Mouse (Mus musculus) heart, embryonic 12.5 days (tissue): Measurements from ENCODE around the gene Oprm1. TPM values are rescaled to one million over a fixed set of nuclear protein-coding genes. Genes with fewer than 3 reads are reported as not detected.
"Not testable (repeated sequence)": the region's sequence is repeated elsewhere in the genome, so short reads cannot be mapped to it uniquely, and the experiment has no call there.

ENCODE experiments used
- ATAC-seq: fragments of 200-750 bp; cut with Nextera tagmentation; 2 replicates; pipeline ENCODE4 v1.8.0; 2017; ENCODE audit warnings: moderate TSS enrichment, moderate library complexity; ENCODE audit not compliant: insufficient number of reproducible peaks, low FRiP score
- H3K27ac ChIP-seq: fragments of 300-500 bp; sonication (generic); 2 replicates; pipeline ENCODE4 v1.5.1; 2016; ENCODE audit warnings: mild to moderate bottlenecking, moderate library complexity; ENCODE audit not compliant: poor library complexity, severe bottlenecking
- H3K27me3 ChIP-seq: fragments of 300-500 bp; sonication (generic); replicated peaks from 2 replicates; pipeline ENCODE4 v1.6.1; 2016; ENCODE audit warnings: mild to moderate bottlenecking, moderate library complexity
- H3K36me3 ChIP-seq: fragments of 300-500 bp; sonication (generic); 2 replicates; pipeline ENCODE4 v1.6.1; 2016; ENCODE audit warnings: mild to moderate bottlenecking, moderate library complexity
- H3K4me1 ChIP-seq: fragments of 300-500 bp; sonication (generic); replicated peaks from 2 replicates; pipeline ENCODE4 v1.6.1; 2016; ENCODE audit warnings: mild to moderate bottlenecking
- H3K4me2 ChIP-seq: fragments of 300-500 bp; sonication (generic); 2 replicates; pipeline ENCODE4 v1.6.1; 2016; ENCODE audit warnings: mild to moderate bottlenecking, moderate library complexity
- H3K4me3 ChIP-seq: fragments of 300-500 bp; sonication (generic); 2 replicates; pipeline ENCODE4 v1.5.1; 2016; ENCODE audit warnings: mild to moderate bottlenecking
- H3K9ac ChIP-seq: fragments of 300-500 bp; sonication (generic); 2 replicates; pipeline ENCODE4 v1.6.1; 2016; ENCODE audit warnings: mild to moderate bottlenecking, moderate library complexity
- H3K9me3 ChIP-seq: fragments of 300-500 bp; sonication (generic); replicated peaks from 2 replicates; pipeline ENCODE4 v1.6.1; 2016; ENCODE audit warnings: mild to moderate bottlenecking, moderate library complexity
- WGBS: fragments of 180-500 bp; shearing (Covaris S2); methylation state at CpG from one replicate; pipeline ENCODE4 v1.1.7; 2016; 5-methylcytosine and 5-hydroxymethylcytosine counted together
- polyA plus RNA-seq: library from polyadenylated mRNA; unstranded; fragments of >200 nt; fragmentation: Nextera tagmentation; extraction: Ambion mirVana; gene quantifications from 2 replicates; pipeline ENCODE4 v1.2.1, GENCODE M21; 2016

Gene Oprm1
- polyA plus RNA-seq, 1 experiment from 2014 or later, result not detected

DNA sequence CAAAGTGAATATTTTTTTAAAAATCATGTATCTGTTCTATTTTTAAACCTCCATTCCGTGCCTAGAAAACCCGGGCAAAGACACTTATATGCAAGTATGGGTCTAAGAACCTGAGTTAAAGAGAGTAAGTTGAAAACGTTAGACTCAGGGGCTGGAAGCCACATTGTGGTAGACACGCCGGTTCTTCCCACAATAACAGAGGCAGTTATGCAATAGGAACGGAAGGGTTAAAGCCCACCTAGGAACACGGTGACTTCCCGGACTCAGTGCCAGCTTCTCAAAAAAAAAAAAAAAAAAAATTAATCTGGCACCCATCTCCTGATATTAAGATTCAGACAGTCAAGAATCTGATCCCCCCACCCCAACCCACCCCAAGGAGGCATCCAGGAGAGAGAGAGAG, 221.5 kb downstream of the Oprm1 start:
- H3K4me2 ChIP-seq, result peak overlapping the region; percentile 53
- no peaks in the 10 kb centered on the region for H3K4me1 ChIP-seq
- WGBS, result 54% methylated on average over 8 of the region's 8 CpGs
- H3K27me3 ChIP-seq, result no peaks in the 10 kb centered on the region
- no peak overlapping the region for H3K9ac ChIP-seq
- H3K4me3 ChIP-seq, result 0 out of 2 replicates have a peak overlapping the region, but pooled peaks have one; percentile 15
- H3K9me3 ChIP-seq, result no peaks in the 10 kb centered on the region
- ATAC-seq, result no peak
- no peak overlapping the region for H3K27ac ChIP-seq
- no peaks in the 10 kb centered on the region for H3K36me3 ChIP-seq

DNA sequence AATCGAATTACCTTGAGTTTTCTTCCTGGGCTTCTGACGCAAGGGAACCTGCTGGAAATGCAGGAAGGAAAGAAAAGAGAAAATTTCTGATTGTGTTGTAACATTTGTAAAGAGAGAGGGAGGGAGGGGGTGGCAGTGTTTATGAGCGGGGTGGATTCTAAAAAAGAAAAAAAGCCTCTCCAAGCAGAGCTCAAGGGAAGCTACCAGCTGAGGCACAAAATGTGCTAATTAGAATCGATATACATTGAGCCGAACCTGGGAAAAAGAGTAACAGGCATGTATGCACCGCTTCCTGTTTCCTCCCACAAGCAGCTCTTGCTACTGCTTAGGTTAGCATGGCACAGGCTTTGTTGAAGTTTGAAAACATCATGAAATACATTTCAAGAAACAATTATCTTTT, 221.9 kb downstream of the Oprm1 start:
- no peaks in the 10 kb centered on the region for H3K36me3 ChIP-seq
- no peak overlapping the region for H3K9ac ChIP-seq
- ATAC-seq, result no peak
- WGBS, result 16% methylated on average over 6 of the region's 6 CpGs
- no peak overlapping the region for H3K27ac ChIP-seq
- H3K4me1 ChIP-seq, result no peaks in the 10 kb centered on the region
- H3K27me3 ChIP-seq, result no peaks in the 10 kb centered on the region
- H3K4me3 ChIP-seq, result peak overlapping the region; percentile 15; the same call in 1 of the 2 replicates
- H3K4me2 ChIP-seq, result peak overlapping the region; percentile 53
- no peaks in the 10 kb centered on the region for H3K9me3 ChIP-seq

DNA sequence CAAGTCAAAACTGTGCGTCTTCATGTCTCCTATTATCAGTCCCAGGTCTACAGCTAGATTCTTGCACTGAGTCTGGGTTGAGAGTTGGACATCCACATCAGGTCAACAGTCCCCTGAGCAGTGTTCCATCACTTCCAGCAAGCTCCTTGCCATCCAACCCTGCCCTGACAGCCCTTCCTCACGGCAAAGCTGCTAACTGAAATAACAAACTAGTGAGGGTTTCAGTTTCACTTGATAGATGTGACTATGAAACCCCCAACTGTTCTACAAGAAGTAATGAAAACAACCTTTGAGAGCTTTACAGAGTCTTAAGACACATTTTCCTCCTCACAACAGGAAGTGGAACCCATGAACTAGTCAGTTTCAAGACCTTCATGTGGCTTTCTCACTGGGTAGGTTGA, 224.4 kb downstream of the Oprm1 start:
- Histone ChIP-seq H3K9me3 (no peaks in the 10 kb centered on the region), H3K36me3 (no peaks in the 10 kb centered on the region), H3K27me3 (no peaks in the 10 kb centered on the region), H3K27ac (no peak overlapping the region), H3K4me3 (no peak overlapping the region), H3K4me1 (no peaks in the 10 kb centered on the region), H3K9ac (no peak overlapping the region), H3K4me2 (no peak overlapping the region)
- 66% methylated on average over 2 of the region's 2 CpGs for WGBS
- no peak for ATAC-seq

DNA sequence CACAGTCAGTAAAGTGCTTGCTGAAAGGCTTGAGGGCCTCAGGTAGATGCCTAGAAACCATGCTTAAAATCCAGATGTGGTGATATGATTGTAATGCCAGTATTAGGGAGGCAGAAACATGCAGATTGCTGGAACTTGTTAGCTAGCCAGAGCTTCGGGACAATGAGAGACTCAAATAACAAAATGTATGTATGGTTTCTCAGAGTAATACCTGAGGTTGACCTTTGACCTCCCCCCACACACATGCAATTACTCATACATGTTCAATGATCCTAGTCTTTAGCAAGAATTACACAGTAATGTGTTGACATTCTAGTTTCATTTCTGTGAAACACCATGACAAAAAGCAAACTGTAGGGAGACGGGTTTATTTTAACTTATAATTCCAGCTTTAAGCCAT, 225.1 kb downstream of the Oprm1 start:
- H3K27ac ChIP-seq, result no peak overlapping the region
- no peak for ATAC-seq
- H3K9me3 ChIP-seq, result no peaks in the 10 kb centered on the region
- H3K4me2 ChIP-seq, result no peak overlapping the region
- no peaks in the 10 kb centered on the region for H3K36me3 ChIP-seq
- no peak overlapping the region for H3K4me3 ChIP-seq
- no peaks in the 10 kb centered on the region for H3K4me1 ChIP-seq
- H3K9ac ChIP-seq, result no peak overlapping the region
- WGBS, result 83% methylated on average over 2 of the region's 2 CpGs
- H3K27me3 ChIP-seq, result no peaks in the 10 kb centered on the region

DNA sequence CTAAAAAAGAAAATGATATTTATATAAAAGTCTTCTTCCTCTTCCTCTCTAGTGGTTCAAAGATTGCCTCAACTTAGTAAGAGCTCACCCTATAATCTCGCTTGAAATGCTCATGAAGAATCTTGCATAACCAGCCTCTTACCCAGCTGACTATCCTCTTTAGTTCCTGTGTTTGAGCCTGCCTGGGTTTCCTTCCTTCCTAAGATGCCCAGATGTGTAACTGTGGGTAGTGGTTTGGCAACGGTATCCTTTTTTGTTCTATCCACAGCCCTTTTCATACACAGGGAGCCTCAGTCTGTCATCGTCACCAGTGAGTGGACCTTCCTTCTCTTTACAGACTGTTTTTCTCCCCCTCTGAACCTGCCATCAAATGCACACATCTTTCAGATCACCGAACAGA, 227.9 kb downstream of the Oprm1 start:
- Histone ChIP-seq H3K4me3 (no peak overlapping the region), H3K36me3 (no peaks in the 10 kb centered on the region), H3K4me1 (no peaks in the 10 kb centered on the region), H3K4me2 (no peak overlapping the region), H3K9me3 (no peaks in the 10 kb centered on the region), H3K27me3 (no peaks in the 10 kb centered on the region), H3K27ac (no peak overlapping the region), H3K9ac (no peak overlapping the region)
- 81% methylated on average over 4 of the region's 4 CpGs for WGBS
- no peak for ATAC-seq

DNA sequence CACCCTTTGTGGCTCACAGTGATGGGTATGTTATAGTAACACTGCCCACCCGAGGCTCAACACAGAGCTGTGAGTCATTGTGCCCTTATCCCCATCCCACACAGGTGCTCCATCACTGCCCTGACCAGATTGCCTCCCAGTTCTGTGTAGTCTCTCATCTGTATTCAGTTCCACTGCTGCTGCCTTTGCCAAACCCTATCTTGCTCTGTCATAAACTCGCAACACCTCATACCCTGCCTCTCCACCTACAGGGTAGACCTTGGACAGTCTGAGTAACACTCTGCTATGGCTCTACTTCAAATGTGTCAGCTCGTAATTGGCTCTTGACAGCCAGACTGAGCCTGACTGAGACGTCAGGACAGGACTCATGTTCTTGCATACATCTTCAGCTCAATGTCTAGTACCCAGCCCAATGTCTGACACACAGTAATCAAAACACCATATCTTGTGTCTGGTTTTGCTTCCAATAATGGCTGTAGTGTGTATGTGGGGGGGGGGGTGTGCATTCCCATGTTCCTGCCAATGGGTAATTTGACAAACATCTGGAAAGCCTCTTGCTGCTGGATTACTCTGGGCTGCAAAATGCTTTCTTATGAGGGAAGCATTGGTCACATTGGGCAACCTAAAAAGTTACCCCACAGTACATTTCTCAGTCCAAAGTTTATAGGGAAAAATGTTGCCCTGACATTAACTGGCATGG, 229.2 kb downstream of the Oprm1 start:
- WGBS, result 55% methylated on average over 4 of the region's 4 CpGs
- H3K4me3 ChIP-seq, result no peak overlapping the region
- H3K9ac ChIP-seq, result no peak overlapping the region
- no peaks in the 10 kb centered on the region for H3K36me3 ChIP-seq
- H3K27me3 ChIP-seq, result no peaks in the 10 kb centered on the region
- H3K4me2 ChIP-seq, result no peak overlapping the region
- ATAC-seq, result no peak
- no peaks in the 10 kb centered on the region for H3K4me1 ChIP-seq
- H3K9me3 ChIP-seq, result no peaks in the 10 kb centered on the region
- no peak overlapping the region for H3K27ac ChIP-seq

DNA sequence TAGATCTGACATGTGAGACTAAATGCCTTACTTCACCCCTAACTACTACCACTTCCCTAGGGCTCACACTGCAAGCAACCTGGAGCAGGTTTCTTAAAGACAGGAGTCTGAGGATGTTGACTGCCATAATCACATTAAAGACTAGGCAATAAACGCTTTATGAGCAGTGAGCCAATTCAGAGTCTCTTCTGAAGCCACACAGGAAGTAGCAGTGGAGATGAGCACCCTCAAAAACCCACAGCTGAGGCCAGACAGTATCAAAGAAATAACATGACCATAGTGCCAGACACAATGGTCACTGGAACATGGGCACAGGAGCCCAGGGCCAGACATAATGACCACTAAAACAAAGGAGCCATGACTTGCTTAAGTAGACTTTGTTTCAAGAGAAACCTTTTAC, 230.2 kb downstream of the Oprm1 start:
- Histone ChIP-seq H3K9ac (no peak overlapping the region), H3K4me2 (no peak overlapping the region), H3K4me1 (no peaks in the 10 kb centered on the region), H3K4me3 (no peak overlapping the region), H3K27ac (no peak overlapping the region), H3K9me3 (no peaks in the 10 kb centered on the region), H3K36me3 (no peaks in the 10 kb centered on the region), H3K27me3 (no peaks in the 10 kb centered on the region)
- 71% methylated on average over 1 of the region's 1 CpGs for WGBS
- ATAC-seq, result no peak

DNA sequence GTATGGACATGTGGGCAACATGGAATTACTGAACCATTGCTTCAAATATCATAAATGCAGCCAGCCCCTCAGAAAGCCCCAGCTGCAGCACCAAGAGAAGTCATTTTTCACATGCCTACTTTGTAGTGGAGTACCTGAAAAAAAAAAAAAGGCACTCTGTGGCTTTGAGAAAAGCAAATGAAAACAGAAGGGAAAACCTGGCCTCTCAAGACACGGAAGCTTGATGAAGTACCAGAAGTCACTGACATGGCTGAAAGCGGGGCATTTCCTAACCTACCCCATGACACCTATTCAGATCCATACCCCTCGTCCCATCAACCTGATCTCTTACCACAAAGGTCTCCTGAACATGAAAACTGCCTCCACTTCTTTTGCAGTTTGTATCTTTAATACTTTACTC, 238.6 kb downstream of the Oprm1 start:
- Histone ChIP-seq H3K4me2 (no peak overlapping the region), H3K4me3 (no peak overlapping the region), H3K27me3 (no peaks in the 10 kb centered on the region), H3K36me3 (no peaks in the 10 kb centered on the region), H3K4me1 (no peaks in the 10 kb centered on the region), H3K27ac (no peak overlapping the region), H3K9ac (no peak overlapping the region), H3K9me3 (no peaks in the 10 kb centered on the region)
- 77% methylated on average over 3 of the region's 3 CpGs for WGBS
- ATAC-seq, result no peak

DNA sequence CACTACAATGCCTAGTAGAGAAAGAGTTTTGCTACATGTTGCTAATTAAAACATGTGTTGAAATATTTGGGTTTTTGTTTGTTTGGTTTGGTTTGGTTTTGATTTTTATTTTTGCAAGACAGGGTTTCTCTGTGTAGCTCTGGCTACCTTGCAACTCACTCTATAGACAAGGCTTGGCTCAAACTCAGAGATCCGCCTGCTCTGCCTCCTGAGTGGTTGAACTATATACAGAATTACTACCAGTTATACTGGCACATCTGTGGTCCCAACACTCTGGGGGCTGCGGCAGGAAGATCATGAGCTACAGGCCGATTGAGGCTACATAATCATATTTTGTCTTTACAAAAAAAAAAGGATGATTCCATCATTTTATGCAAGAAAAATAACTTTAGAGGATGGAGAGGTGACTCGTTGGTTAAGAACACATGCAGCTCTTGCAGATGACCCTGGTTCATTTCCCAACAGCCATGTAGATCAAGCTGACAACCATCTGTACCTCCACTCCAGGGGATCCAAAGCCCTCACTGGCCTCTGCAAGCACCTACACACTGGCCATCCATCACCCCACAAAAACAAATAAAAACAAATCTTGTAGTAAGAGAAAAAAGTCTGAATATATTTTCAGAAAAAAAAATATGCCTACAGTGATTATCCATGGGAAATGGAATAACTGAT, 240.4 kb downstream of the Oprm1 start:
- Histone ChIP-seq H3K4me2 (no peak overlapping the region), H3K4me3 (no peak overlapping the region), H3K9ac (no peak overlapping the region), H3K4me1 (no peaks in the 10 kb centered on the region), H3K27ac (no peak overlapping the region), H3K9me3 (no peaks in the 10 kb centered on the region), H3K36me3 (no peaks in the 10 kb centered on the region), H3K27me3 (no peaks in the 10 kb centered on the region)
- 71% methylated on average over 4 of the region's 4 CpGs for WGBS
- ATAC-seq, result no peak

DNA sequence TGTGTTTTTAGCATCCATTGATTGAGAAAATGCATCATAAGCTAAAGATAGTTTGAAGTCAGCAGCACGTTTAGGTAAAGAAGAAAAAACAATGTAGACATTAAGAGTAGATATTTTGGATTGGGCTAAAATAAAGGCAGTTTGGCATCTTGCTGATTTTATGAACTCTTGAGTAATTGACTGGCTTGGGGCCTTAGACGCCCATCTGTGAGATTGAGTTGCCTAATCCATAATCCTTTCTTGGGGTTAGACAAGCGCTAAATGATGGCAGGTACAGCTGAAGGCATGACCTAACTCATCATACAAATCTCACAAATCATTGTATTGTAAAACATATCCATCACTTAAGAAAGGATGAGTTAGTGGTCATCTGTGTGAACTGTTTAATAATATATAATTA, 241.0 kb downstream of the Oprm1 start:
- Histone ChIP-seq H3K4me2 (no peak overlapping the region), H3K9me3 (no peaks in the 10 kb centered on the region), H3K9ac (no peak overlapping the region), H3K4me3 (no peak overlapping the region), H3K27me3 (no peaks in the 10 kb centered on the region), H3K4me1 (no peaks in the 10 kb centered on the region), H3K36me3 (no peaks in the 10 kb centered on the region), H3K27ac (no peak overlapping the region)
- WGBS, result 80% methylated on average over 3 of the region's 3 CpGs
- no peak for ATAC-seq

DNA sequence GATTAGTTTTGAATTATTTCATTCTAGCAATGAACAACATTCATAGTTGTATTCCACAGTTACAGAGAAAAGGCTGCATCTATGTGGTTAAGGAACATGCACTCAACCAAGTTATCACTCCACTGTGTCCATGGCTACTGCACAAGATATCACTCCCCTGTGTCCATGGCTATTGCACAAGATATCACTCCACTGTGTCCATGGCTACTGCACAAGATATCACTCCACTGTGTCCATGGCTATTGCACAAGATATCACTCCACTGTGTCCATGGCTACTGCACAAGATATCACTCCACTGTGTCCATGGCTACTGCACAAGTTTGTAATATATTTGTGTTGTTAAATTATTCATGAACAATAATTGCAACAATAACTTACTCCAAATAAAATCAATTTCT, 245.6 kb downstream of the Oprm1 start:
- not testable (repeated sequence) for H3K4me3 ChIP-seq, H3K4me1 ChIP-seq, H3K9me3 ChIP-seq, H3K4me2 ChIP-seq, H3K27ac ChIP-seq, H3K36me3 ChIP-seq, ATAC-seq, H3K27me3 ChIP-seq, H3K9ac ChIP-seq
